Mouse (Mus musculus) urinary bladder, postnatal 25 days (tissue): ENCODE results near the gene Kdm7a.

Source experiments
- DNase-seq: peaks from one replicate; pipeline ENCODE4 v3.0.0; 2022; ENCODE audit warnings: low spot score

The Kdm7a gene

GRCm38 (mm10) chr6:39205650-39206580 is 674 bp downstream of the Kdm7a start:
- peak; percentile 40 for DNase-seq

- peak; percentile 60 for DNase-seq
Measured at GRCm38 (mm10) chr6:39205064-39205649, 1.4 kb downstream of the Kdm7a start.

- DNase-seq, result no peak
Measured at GRCm38 (mm10) chr6:39204444-39204843, 2.1 kb downstream of the Kdm7a start.

- no peak for DNase-seq
Measured at GRCm38 (mm10) chr6:39203236-39203635, 3.4 kb downstream of the Kdm7a start.

- DNase-seq, result no peak
Measured at GRCm38 (mm10) chr6:39193006-39193405, 13.6 kb downstream of the Kdm7a start.

- no peak for DNase-seq
Measured at GRCm38 (mm10) chr6:39191518-39191917, 15.1 kb downstream of the Kdm7a start.

GRCm38 (mm10) chr6:39187227-39187626 is 19.4 kb downstream of the Kdm7a start:
- no peak for DNase-seq

- DNase-seq, result no peak
Measured at GRCm38 (mm10) chr6:39169089-39169488, 37.5 kb downstream of the Kdm7a start.

GRCm38 (mm10) chr6:39164891-39165290 is 41.7 kb downstream of the Kdm7a start:
- DNase-seq, result no peak

GRCm38 (mm10) chr6:39161975-39162374 is 44.6 kb downstream of the Kdm7a start:
- no peak for DNase-seq

GRCm38 (mm10) chr6:39146041-39146440 is 60.5 kb downstream of the Kdm7a start:
- no peak for DNase-seq

- no peak for DNase-seq
Measured at GRCm38 (mm10) chr6:39132556-39132955, 74.0 kb downstream of the Kdm7a start.

- no peak for DNase-seq
Measured at GRCm38 (mm10) chr6:39131480-39131879, 75.1 kb downstream of the Kdm7a start.

GRCm38 (mm10) chr6:39124719-39125118 is 81.9 kb downstream of the Kdm7a start:
- no peak for DNase-seq

GRCm38 (mm10) chr6:39120685-39121084 is 85.9 kb downstream of the Kdm7a start:
- no peak for DNase-seq

GRCm38 (mm10) chr6:39118456-39118881 is 88.1 kb downstream of the Kdm7a start:
- DNase-seq, result no peak

GRCm38 (mm10) chr6:39117584-39118455 is 88.8 kb downstream of the Kdm7a start, which contains the start of gene Parp12:
Gene Parp12 (minus strand): TSS chr6:39118349.
- DNase-seq, result peak; percentile 70

- no peak for DNase-seq
Measured at GRCm38 (mm10) chr6:39115438-39115837, 91.2 kb downstream of the Kdm7a start.

GRCm38 (mm10) chr6:39113141-39113540 is 93.4 kb downstream of the Kdm7a start:
- DNase-seq, result no peak

GRCm38 (mm10) chr6:39112701-39113100 is 93.9 kb downstream of the Kdm7a start:
- no peak for DNase-seq

- DNase-seq, result no peak
Measured at GRCm38 (mm10) chr6:39106812-39107211, 99.8 kb downstream of the Kdm7a start.

- DNase-seq, result no peak
Measured at GRCm38 (mm10) chr6:39104631-39105030, 102.0 kb downstream of the Kdm7a start.
